Mouse (Mus musculus): ENCODE data around the gene Zfand3. TPM values are rescaled to one million over a fixed set of nuclear protein-coding genes. Genes with fewer than 3 reads are reported as not detected.

Zfand3 gene
- polyA plus RNA-seq, 1 experiment, result 105 TPM

DNA sequence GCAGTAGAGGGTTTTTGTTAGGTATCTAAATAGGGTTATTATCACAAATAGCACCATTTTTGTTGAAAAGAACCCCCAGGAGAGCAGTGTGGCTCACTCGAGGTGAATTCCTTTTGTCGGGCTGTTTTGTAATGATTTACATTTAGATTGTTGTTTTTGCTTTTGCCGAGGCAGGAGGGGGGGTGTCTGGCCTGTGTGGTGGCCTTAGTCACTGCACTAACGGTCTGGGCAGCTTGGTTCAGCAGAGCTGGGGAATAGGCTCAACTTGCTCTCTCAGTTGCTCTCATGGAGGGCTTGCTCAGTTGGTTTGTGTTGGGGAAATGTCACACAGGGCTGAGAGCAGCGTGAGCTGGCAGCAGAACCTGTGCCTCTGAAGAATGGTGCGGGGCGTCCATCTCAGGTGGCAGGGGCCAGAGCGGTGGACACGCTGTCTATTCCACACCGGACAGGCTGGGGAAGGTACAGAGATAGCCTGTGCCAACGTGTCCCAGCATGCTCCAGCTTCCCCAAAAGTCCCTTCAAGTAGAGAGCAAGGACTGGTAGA, 186.6 kb downstream of the Zfand3 start:
- Histone ChIP-seq H3K4me1 (ENCODE audit: control insufficient read depth, insufficient read depth, insufficient read length, low read length) (peaks cover 38% of the 10 kb centered on the region), H3K4me3 (ENCODE audit: insufficient read depth, low read depth, low read length) (no peak overlapping the region), H3K27ac (replicated peaks; ENCODE audit: low read depth, low read length) (no peak overlapping the region)

DNA sequence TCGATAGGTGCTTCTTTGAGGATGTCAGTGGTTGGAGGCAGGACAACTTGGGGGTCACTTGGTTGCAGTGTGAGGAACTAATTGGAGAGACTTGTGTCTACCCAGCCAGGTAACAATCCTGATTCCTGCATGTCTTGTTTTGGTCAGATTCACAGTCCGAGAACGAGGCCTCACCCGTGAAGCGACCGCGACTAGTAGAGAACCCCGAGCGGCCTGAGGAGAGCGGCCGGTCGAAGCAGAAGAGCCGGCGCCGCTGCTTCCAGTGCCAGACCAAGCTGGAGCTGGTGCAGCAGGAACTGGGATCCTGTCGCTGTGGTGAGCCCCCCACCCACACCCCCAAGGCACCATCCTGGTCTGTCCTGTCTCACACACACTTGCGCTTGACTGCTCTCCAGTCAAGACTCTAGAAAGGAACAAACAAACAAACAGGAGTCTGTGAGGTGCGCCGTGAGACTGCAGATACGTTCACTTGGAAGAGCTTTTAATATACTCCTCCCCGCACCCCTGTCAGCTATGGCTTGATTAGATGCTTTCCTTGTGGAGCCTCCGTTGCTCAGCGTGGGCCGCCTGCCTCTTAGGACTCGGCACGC, 188.0 kb downstream of the Zfand3 start:
- Histone ChIP-seq H3K4me1 (ENCODE audit: control insufficient read depth, insufficient read depth, insufficient read length, low read length) (peaks cover 48% of the 10 kb centered on the region), H3K4me3 (ENCODE audit: insufficient read depth, low read depth, low read length) (no peak overlapping the region), H3K27ac (replicated peaks; ENCODE audit: low read depth, low read length) (no peak overlapping the region)

GRCm38 (mm10) chr17:30193615-30194014, 189.1 kb downstream of the Zfand3 start:
- Histone ChIP-seq H3K4me1 (ENCODE audit: control insufficient read depth, insufficient read depth, insufficient read length, low read length) (peaks cover 46% of the 10 kb centered on the region), H3K4me3 (ENCODE audit: insufficient read depth, low read depth, low read length) (no peak overlapping the region), H3K27ac (replicated peaks; ENCODE audit: low read depth, low read length) (no peak overlapping the region)

DNA sequence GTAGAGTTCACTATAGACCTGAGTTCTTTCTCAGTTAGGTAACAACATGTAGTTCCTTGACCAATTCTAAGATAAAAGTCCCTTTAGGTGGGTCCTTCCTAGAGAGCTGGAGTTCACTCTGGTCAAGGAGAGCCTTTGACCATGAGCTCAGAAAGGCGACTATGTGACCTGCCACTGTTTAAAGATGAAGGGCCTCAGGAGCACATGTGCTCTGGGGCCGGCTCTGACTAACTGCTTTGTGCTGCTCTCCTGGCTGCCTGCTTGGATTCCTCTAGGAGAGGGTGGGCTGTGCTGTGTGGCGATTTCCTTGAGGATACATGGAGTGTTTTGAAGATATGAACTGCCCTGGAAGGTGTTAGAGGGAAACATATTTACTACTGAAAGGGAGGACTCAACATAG, 189.6 kb downstream of the Zfand3 start:
- no peak overlapping the region for H3K27ac ChIP-seq (replicated peaks; ENCODE audit: low read depth, low read length)
- peaks cover 47% of the 10 kb centered on the region for H3K4me1 ChIP-seq (ENCODE audit: control insufficient read depth, insufficient read depth, insufficient read length, low read length)
- no peak overlapping the region for H3K4me3 ChIP-seq (ENCODE audit: insufficient read depth, low read depth, low read length)

- H3K4me1 ChIP-seq (ENCODE audit: control insufficient read depth, insufficient read depth, insufficient read length, low read length), result peaks cover 50% of the 10 kb centered on the region
- no peak overlapping the region for H3K27ac ChIP-seq (replicated peaks; ENCODE audit: low read depth, low read length)
- H3K4me3 ChIP-seq (ENCODE audit: insufficient read depth, low read depth, low read length), result no peak overlapping the region
These were observed 190.3 kb downstream of the Zfand3 start for GRCm38 (mm10) chr17:30194629-30195445.

DNA sequence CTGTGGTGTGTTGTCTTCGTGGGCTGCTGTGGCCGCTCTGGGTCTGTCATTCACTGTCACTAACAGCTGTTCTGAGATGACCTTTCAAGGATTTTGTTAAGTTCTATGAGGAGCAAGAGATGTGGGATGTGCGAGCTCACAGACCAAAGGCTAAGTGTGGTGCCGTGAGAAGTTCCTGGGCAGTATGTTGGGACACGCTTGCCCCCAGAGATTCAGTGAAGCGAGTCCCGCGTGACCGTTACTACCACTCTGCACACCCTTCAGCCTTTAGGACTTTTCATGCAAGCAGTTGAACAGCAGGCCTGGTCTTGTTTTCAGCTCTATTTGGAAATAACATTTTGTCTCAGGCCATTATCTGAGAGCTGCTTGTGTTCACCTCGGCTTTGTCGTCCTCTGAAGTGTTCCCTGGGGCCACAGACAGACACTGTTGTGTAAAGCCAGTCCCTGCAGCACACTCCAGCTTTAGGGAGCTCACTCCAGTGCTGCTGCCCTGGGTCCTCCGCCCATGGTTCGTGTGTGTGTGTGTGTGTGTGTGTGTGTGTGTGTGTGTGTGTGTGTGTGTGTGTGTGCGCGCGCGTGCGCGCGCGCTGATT, 191.2 kb downstream of the Zfand3 start:
- Histone ChIP-seq H3K27ac (replicated peaks; ENCODE audit: low read depth, low read length) (no peak overlapping the region), H3K4me3 (ENCODE audit: insufficient read depth, low read depth, low read length) (no peak overlapping the region), H3K4me1 (ENCODE audit: control insufficient read depth, insufficient read depth, insufficient read length, low read length) (peaks cover 50% of the 10 kb centered on the region)

DNA sequence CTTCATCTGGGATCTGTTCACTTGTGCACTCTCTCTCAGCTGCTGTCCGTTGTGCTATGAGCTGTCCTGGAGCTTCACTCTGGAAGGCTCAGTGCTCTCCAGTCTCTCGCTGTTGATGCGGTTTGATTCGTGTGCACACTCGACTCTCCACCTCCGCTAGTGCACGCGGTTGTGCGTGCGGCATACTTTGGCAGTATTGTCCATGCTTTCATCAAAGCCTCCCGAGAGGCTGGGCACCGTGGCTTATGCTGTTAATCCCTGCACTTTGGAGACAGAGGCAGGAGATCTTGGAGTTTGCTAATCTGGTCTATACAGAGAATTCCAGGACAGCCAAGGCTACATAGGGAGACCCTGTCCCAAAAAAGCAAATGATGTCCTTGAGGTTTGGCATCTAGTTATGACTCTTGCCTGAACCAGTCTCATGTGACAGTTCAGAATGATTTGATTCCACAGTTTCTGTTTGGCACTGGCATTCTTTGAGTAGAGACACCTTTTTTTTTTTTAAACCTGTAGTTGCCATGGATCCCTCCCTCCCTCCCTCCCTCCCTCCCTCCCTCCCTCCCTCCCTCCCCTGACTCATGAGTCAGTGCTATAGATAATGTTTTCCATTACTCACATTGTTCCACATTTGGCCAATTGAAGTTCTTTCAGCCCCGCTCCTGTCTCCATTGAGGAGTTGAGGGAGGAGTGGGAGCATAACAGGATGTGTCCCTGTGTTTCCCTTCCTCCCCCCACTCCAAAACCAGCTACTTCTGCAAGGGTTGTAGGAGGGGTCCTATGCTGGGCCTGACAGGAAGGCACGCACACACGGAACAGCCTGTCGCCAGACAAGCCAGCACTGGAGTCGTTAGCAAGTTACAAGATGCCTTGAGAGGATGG, 192.1 kb downstream of the Zfand3 start:
- no peak overlapping the region for H3K4me3 ChIP-seq (ENCODE audit: insufficient read depth, low read depth, low read length)
- H3K27ac ChIP-seq (replicated peaks; ENCODE audit: low read depth, low read length), result no peak overlapping the region
- peaks cover 46% of the 10 kb centered on the region for H3K4me1 ChIP-seq (ENCODE audit: control insufficient read depth, insufficient read depth, insufficient read length, low read length)

DNA sequence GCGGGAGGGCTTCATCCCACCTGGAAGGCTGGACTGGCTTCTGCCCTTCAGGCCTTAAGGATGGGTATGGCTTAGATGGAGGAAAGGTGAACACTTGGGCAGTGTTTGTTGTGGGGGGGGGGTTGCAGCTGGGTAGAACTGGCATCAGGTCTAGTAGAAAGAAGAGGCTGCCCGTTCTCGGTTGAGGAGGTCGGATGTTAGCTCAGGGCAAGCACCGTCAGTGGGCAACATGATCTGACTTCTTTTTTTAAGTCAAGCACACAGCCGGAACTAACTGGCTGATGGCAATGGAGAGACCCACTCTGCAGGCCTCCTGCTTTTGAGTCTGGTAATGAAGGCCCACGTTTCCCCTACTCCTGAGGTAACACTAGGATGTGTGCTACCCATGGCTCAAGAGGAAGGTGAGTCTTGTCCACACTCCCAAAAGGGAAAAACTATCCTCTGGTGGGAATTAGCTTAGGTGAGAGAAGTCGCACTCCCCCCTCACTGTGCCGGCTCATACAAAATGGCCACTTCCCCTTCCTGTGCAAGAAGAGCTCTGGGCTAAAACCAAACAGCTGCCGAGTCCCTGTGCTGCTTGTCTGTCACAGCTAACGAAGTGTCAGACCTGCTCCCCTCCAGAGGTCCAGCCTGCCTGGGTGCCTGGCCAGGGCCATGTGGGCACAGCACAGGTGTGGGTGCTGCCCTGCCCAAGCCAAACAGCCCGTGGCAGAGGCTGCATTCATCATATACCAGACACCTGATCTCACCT, 192.9 kb downstream of the Zfand3 start:
- Histone ChIP-seq H3K4me3 (ENCODE audit: insufficient read depth, low read depth, low read length) (no peak overlapping the region), H3K27ac (replicated peaks; ENCODE audit: low read depth, low read length) (no peak overlapping the region), H3K4me1 (ENCODE audit: control insufficient read depth, insufficient read depth, insufficient read length, low read length) (peaks cover 44% of the 10 kb centered on the region)

- Histone ChIP-seq H3K4me1 (ENCODE audit: control insufficient read depth, insufficient read depth, insufficient read length, low read length) (peaks cover 44% of the 10 kb centered on the region), H3K27ac (replicated peaks; ENCODE audit: low read depth, low read length) (no peak overlapping the region), H3K4me3 (ENCODE audit: insufficient read depth, low read depth, low read length) (no peak overlapping the region)
These were observed 193.9 kb downstream of the Zfand3 start for GRCm38 (mm10) chr17:30198422-30198821.

DNA sequence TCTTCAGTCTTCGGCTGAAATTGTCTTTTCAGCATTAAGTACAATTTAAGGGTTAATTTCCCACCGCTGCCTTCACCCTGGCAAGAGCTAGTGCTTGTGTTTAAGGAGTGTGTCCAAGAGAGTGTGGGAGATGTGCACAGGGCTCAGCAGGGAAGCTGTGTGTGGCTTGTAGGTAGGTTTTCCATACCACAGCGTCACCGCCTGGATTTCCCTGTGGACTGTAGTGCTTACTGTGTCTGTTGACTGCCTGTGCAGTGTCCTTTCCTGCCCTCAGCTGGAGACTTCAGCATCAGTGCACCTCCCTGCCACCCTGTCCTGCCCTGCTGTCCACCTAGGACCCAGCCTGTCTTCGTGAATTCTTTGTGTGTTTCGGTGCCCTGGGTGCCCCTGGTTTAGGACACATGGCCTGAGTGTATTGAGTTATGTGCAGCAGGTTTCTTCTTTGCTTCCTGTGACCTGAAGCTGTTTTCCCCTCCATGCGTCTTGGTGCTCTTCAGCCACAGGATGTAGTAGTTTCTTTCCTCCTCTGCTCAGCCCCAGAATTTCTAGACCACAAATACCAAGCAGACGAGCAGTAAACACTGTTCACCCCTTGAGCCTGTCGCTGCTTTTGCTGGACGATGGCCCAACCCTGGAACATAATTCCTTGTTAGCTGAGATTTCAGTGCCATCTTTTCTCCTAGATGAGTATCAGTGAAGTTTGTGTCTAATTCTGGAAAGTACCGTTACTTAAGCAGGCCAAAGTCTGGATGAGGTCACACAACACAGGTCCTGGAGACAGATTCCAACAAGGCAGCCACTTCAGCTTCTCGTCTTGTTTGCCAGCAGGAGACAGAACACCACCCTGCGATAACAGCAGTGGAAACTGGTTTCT, 195.1 kb downstream of the Zfand3 start:
- Histone ChIP-seq H3K27ac (replicated peaks; ENCODE audit: low read depth, low read length) (no peak overlapping the region), H3K4me3 (ENCODE audit: insufficient read depth, low read depth, low read length) (no peak overlapping the region), H3K4me1 (ENCODE audit: control insufficient read depth, insufficient read depth, insufficient read length, low read length) (peaks cover 44% of the 10 kb centered on the region)

DNA sequence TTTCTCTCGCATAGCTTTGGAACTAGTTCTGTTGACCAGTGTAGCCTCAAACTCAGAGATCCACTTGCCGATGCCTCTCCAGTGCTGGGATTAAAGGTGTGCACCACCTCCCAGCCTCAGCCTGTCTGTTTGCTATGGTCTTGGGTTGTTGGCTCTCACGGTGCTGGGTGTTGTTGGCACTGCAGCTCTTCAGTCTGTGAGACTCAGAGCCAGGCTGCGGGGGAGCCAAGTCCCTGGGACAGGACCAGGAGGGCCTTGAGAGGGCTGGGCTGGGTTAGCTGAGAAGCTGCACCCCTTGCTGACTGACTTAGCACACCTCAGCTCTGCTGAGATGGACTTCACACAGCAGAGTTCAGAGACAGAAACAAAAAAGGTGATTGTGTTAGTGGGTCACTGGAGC, 195.8 kb downstream of the Zfand3 start:
- H3K4me3 ChIP-seq (ENCODE audit: insufficient read depth, low read depth, low read length), result no peak overlapping the region
- no peak overlapping the region for H3K27ac ChIP-seq (replicated peaks; ENCODE audit: low read depth, low read length)
- H3K4me1 ChIP-seq (ENCODE audit: control insufficient read depth, insufficient read depth, insufficient read length, low read length), result peaks cover 40% of the 10 kb centered on the region

DNA sequence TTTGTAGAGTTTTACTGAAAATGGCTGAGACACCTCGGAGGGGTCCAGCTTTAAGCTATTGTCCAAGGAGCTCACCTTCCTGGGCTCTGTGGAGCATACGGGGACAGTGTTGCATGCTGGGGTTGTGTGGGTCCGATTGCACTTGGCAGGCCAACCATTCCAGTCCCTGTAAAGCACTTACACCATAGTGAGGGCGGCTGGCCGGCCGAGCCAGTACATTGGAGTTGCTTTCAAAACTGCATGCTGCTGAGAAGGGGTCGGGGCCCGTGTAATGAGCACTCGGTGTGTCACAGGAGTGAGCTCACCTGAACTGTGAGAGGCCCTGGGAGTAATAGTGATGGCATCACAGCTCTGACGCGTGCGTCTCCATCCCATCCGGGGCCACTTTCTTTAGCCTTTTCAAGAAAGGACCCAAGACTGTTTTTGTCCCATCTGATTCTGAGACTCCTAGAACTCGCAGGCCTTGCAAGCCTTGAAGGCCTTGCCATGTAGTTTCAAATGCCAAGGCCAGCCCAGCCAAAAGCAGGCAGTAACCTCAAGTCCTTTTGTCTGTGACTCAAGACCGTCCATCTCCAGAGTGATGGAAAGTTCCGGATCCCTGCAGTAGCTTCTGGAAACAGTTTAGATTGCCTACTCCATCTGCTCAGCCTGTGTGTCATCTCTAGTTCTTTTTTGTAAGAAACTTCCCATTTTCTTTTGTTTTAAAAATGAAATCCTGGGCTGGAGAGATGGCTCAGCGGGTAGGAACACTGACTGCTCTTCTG, 200.7 kb downstream of the Zfand3 start:
- Histone ChIP-seq H3K4me3 (ENCODE audit: insufficient read depth, low read depth, low read length) (no peak overlapping the region), H3K4me1 (ENCODE audit: control insufficient read depth, insufficient read depth, insufficient read length, low read length) (peaks cover 7% of the 10 kb centered on the region), H3K27ac (replicated peaks; ENCODE audit: low read depth, low read length) (no peak overlapping the region)

- Histone ChIP-seq H3K27ac (replicated peaks; ENCODE audit: low read depth, low read length) (no peak overlapping the region), H3K4me3 (ENCODE audit: insufficient read depth, low read depth, low read length) (no peak overlapping the region), H3K4me1 (ENCODE audit: control insufficient read depth, insufficient read depth, insufficient read length, low read length) (peaks cover 2% of the 10 kb centered on the region; the same call in 1 of the 2 replicates)
These were observed 205.7 kb downstream of the Zfand3 start for GRCm38 (mm10) chr17:30210262-30210661.
